Mouse (Mus musculus): ENCODE data around the gene Hoxa3. TPM values are rescaled to one million over a fixed set of nuclear protein-coding genes. Genes with fewer than 3 reads are reported as not detected.
A peak's percentile ranks its signal among the peaks of the same experiment; 100 is the strongest.

The Hoxa3 gene
- not detected in 2 replicates for polyA plus RNA-seq (2012; rRNA removed)

DNA sequence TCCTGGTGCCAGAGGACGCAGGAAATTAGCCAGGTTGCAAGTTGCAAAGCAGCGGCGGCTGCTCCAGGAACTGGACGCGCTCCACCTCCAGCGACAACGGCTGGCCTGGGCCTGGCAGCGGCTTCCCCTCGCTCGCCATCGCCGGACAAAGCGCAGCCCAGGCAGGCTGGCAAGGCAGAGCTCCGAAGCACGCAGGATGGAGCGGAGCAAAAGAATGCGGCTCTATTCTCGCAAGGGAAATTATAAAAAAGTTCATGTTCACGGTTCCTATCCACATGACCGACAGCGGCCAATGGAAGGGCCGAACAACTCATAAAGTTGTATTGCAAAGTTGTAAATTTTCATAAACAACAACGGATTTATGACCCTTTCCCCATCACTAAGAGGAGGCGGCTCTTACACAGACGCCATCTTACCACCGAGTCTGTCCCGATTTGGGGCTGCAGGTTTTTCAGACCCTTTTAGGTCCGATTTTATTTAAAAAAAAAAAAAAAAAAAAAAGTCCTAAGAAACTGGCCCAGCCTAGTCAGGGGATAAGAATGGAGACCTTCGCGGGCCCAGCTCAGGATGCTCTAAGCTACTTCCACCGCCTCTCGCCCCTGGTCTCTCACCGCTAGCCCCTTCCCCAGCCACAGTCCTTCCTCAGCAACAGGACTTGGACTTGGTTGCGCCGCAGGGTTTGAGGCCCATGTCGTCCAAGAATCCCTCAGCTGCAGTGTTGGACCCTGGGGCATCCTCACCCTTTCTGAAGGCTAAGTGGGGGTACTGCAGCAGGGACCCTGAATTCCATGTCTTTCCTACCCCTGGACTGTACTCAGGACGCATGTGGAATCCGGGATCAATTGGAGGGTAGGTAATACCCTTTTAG, at the start of gene Hoxa3, which contains the start of gene Gm28308:
Gene Hoxa3, minus strand, starts transcription at position 218 of the 868 bp plus-strand sequence.
Gene Gm28308, minus strand, starts transcription at position 221 of the 868 bp plus-strand sequence.
- DNase-seq (ENCODE audit: extremely low spot score in 1 of 2, low spot score in 1 of 2): no peak

DNA sequence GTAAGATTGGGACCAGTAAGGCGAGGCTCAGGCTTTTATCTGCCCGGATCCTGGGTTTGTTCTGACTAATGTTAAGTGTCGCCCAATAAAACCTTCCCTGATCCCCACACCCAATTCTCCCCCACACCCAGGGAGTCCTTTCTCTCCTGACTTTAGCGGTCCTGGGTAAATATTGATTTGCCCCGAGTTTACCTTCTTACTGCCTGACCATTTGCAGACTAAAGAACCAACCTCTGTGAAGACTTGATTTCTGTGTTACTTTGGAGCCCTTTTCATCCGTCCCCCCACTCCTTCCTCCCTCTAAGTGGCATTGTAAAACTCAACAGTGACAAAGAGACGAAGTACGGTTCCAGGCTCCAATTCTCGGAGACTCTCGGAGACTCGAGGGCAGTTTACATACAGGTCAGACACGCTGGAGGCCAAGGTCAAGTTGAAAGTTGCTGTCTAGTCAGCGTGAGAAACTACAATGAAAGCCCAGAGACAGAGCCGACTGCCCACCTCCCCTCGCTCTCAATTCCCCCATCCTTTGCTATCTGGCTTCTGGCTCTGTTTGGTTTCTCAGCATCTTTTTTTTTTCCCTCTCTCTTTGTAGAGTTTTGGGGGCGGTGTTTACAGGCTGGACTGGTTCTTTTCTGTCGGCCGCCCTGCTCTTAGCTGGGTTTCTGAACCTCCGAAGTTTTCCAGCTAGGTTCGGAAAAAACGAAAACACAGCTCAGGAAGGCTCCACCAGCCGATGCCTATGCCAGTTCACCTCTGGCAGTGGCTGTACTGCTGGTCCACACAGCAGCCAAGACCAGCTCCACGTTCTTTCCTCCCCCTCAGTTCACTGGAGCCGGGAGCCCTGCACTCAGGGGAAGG, 49.6 kb upstream of the Hoxa3 start:
- DNase-seq (ENCODE audit: extremely low spot score in 1 of 2, low spot score in 1 of 2): no peak

GRCm38 (mm10) chr6:52261751-52262462, 48.8 kb upstream of the Hoxa3 start:
- DNase-seq (ENCODE audit: extremely low spot score in 1 of 2, low spot score in 1 of 2): no peak

DNA sequence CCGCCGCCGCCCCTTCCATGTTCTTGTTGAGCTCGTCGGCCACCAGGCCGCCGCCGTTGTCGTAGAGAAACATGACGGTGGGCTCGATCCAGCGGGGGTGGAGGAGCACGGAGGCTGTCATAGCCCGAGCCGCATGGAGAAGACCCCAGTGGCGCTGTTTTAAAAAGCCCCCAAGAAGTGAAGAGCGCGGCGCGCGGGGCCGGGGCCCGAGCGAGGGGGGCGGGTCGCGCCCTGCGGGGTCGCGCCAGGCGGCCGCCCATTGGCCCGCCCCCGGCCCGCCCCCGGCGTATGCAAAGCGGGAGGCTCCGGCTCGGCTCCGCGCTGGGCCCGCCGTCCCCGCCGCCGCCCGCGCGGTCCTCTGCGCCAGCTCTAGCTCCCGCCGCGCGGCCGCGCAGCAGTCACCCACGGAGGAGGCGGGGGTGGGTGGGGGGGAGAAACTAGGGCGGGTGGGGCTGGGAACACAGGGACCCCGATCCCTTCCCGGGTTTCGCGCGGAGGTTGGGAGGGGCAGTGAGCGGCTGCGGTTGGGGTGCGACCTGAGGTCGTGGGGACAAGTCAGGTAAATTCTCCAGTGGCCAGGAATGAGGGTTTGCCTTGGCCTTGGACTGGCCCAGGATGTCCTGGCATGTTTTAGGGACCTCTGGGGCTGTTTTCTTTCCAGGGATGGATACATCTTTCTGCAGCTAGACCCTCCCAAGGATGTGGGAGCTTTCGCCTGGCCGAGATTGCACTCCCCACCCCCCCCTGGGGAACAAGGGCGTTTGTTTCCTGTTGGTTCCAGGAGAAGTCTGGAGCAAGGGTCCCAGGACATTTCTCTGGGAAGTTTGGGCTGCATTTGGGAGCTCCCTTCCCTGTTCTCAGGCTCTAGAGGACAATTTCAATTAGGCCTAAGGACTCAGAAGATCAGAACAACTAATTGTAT, 47.8 kb upstream of the Hoxa3 start, which contains the start of gene Hoxa13:
Gene Hoxa13, minus strand, starts transcription at position 227 of the 922 bp plus-strand sequence.
- no peak for DNase-seq (ENCODE audit: extremely low spot score in 1 of 2, low spot score in 1 of 2)

DNA sequence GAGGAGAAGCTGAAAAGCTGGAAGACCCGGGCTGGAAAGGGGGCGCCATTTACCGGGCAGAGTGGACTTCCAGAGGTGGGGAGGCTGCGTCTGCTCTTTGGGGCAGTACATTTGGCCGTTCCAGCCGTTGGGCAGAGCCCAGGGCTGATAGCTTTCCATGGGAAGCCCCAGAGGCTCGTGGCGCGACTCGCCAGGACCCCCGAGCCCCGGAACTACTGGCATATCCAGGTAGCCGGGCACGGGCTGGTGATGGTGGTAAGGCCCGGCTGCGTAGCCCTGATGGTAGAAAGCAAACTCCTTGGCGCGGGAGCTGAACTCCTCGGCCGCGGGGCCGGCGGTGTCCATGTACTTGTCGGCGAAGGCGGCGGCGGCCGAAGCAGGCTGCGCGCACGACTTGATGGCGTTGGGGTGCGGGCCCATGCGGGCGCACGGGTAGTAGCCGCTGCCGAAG, 46.7 kb upstream of the Hoxa3 start:
- DNase-seq (ENCODE audit: extremely low spot score in 1 of 2, low spot score in 1 of 2): no peak

DNA sequence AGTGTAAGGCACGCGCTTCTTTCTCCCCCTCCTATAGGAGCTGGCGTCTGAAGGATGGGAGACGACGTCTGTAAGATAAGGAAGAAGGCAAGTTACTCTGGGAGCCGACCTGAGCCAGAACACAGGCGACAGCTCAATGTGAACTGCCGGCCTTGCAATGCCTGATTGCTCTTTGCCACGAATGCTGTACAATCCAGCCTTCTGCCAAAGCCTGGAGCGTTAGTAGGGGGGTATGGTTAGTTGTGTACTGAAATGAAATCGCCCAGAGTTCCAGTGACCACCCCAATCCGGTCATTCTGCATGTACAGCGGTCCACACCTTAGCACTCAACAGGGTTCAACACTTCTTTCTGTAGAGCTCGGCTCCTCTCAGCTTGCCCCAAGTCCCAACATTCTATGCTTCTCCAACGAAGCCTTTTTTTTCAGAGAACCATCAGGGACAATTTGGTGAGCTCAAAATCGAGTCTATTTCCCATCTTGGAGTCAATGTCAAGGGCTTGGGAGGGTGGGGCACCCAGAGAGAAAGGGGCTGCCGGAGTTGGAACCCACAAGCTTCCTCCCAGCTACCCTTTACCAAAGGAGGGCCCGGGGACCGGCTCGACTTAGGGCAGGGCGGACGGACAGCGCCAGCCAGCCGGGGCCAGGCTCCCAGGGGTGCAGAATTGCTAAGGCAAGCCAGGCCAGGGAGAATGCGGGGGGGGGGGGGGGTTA, 46.1 kb upstream of the Hoxa3 start:
- no peak for DNase-seq (ENCODE audit: extremely low spot score in 1 of 2, low spot score in 1 of 2)

DNA sequence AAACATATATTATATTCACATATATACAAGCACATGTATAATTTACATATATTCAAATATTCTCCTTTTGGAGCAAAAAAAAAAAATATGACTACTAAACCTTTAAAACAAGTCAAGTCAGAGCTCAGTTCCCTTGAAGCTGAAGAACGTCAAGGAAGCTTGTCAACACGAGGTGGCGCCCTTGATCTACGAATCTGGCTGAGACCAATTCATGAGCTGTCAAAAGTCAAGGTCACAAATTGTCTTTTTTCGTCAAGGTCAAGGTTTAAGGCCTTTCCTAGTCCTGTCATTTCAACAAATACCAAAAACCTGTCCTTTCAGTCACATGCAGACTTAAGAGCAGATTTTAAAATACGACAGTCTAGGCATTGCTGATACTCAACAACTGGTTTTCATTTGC, 43.8 kb upstream of the Hoxa3 start:
- DNase-seq (ENCODE audit: extremely low spot score in 1 of 2, low spot score in 1 of 2): peak; percentile 11 to 86

DNA sequence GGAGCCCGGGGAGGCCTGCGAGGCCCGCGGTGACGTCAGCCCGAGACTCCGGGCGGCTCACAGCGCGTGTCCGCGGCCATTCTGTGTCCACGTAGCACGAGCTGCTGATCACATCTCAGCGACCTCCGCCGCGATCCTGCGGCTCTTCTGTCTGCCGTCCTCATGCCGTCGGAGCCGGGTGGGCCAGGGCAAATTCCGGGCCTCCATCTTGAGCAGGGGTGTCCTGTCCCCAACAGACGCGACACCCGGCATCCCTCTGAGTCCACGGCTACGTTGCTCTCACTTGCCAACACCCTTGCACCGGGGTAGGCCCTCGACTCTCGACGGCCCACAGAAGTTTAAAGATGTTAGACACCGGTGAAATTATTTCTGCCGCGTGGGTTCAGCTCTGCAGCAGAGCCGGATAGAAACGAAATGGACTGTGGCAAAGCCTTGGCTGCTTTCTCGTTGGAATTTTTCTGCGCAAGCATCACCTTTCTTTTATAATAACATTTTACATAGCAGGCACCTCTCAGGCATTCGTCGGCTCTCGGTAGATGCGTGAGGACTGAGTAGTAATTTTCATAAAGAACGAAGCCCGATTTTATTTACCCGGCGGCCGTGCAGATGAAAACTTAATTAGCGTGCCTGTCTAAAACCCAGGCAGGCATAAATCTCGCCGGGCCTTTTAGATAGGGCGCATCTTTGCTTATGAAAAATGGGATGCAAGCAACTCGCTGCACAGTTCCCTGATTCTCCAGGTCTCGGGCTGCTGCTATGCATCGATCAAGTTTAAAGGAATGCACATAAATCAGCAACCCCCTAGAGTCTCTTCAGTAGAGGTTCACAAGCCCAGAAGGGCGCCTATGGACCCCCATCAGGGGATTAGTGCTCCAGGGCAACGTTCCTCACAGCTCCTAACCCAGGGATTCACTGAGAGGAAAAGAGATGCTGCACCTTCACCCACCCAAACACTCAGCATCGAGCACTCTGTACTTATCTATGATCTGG, 40.7 kb upstream of the Hoxa3 start:
- no peak for DNase-seq (ENCODE audit: extremely low spot score in 1 of 2, low spot score in 1 of 2)

DNA sequence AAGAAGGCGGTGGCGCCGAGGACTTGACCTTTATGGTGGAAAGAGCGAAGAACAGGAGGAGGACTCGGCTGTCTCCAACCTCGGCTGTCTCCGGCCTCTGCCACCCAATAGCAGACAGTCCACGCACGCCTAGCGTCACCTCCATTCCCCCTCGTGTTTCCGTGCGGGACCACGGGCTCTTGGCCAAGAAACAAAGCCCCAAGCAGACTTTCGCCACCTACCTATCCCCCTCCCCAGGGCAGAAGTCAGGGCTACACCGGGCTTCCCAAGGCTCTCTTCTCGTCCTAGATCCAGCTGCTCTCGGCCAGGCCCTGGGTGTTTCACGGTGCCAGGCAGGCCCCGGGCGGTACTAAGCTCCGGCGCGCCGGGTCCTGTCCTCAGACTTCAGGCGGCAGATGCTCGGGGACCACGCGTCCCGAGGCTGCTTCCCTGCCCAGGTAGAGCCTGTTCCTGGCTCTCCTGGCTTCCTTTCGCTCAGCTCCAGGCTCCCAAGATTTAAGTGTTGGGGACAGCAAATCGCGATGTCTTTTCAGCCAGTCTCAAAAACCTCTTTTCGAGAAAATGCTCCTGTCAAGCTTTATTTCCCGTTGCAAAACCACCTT, 39.7 kb upstream of the Hoxa3 start:
- DNase-seq (ENCODE audit: extremely low spot score in 1 of 2, low spot score in 1 of 2): no peak

DNA sequence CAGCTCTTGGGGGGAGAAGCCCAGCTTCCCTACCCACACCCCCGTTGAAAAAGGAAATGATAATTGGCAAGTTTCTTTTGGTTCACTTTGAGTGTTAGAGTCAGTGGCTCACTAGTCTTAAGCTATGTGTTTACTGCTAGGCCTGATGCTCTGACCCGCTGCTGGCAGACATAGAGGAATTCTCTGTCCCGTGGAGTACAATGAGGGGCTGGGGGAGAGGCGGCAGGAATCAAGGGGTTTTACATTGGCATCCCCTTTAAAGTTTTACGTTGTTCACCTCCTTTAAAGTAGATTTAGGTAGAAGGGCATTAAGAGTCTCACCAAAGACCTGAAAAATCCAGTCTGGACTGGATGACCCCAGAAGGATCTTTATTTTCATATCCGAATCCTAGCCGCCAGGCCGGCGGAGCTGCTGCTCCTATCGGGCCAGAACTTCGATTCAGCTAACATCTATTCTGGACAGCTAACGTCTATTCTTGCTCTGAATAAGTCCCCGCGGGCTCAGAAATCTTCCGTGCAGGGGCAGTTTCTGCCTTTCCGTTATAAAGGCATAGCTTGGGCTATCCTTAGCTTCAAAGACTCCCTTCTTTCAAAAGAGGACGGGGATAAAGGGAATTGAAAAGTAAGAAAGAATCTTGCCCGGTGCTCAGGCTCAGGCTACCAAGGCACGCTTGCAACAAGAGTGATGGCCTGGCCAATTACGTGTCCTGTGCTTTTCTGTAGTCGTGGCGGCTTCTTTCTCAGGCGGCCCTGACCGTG, 39.1 kb upstream of the Hoxa3 start:
- DNase-seq (ENCODE audit: extremely low spot score in 1 of 2, low spot score in 1 of 2): no peak

- DNase-seq (ENCODE audit: extremely low spot score in 1 of 2, low spot score in 1 of 2): no peak
Measured at GRCm38 (mm10) chr6:52251177-52251879, 38.2 kb upstream of the Hoxa3 start.

DNA sequence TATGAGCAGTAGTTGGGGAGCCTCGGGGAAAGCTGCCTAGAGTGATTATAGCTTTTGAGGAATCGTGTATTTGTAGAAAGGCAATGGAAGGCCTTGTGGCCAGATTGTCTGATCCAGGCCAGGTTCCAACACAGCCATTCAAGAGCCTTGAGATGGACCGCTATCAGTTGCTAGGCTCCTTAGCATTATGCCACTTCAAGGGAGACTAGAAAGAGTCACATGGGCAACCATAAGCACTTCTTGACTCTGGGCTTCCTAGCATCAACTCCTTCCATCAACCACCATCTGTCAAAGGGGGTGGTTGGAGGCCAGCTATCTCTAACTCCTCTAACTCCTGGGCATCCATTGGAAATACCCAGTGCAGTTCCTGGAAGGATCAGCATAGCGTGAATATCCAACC, 36.7 kb upstream of the Hoxa3 start:
- no peak for DNase-seq (ENCODE audit: extremely low spot score in 1 of 2, low spot score in 1 of 2)

GRCm38 (mm10) chr6:52249415-52249738, 36.2 kb upstream of the Hoxa3 start:
- no peak for DNase-seq (ENCODE audit: extremely low spot score in 1 of 2, low spot score in 1 of 2)

GRCm38 (mm10) chr6:52248638-52249414, 35.7 kb upstream of the Hoxa3 start:
- no peak for DNase-seq (ENCODE audit: extremely low spot score in 1 of 2, low spot score in 1 of 2)

Data from frontal cortex, adult 2 months (tissue).